Mouse (Mus musculus) heart, adult 9 months (tissue): ENCODE measurements around the gene Taar2.

Source experiments
- DNase-seq, 2 experiments: peaks; one replicate each; pipeline ENCODE4 v3.0.0; 2022; ENCODE audit warnings: low spot score in 2 of 2

Taar2 gene

GRCm38 (mm10) chr10:23938312-23938711, at the start of gene Taar2:
Gene Taar2, plus strand, starts transcription at chr10:23938572.
- DNase-seq: no peak

GRCm38 (mm10) chr10:23892987-23893386, 45.4 kb upstream of the Taar2 start:
- DNase-seq: no peak

GRCm38 (mm10) chr10:23894601-23895349, 43.6 kb upstream of the Taar2 start, which contains the start of gene Vnn1:
Gene Vnn1, plus strand, starts transcription at chr10:23894688.
- no peak for DNase-seq

- no peak for DNase-seq
Observed at GRCm38 (mm10) chr10:23895376-23895775, 43.0 kb upstream of the Taar2 start.

GRCm38 (mm10) chr10:23901119-23901518, 37.3 kb upstream of the Taar2 start:
- DNase-seq: no peak

GRCm38 (mm10) chr10:23905661-23906060, 32.7 kb upstream of the Taar2 start:
- no peak for DNase-seq

- no peak for DNase-seq
Observed at GRCm38 (mm10) chr10:23920056-23920455, 18.3 kb upstream of the Taar2 start, which contains the start of gene Taar1. Gene Taar1, plus strand, starts transcription at chr10:23920356.

- DNase-seq: no peak
Observed at GRCm38 (mm10) chr10:23922468-23922867, 15.9 kb upstream of the Taar2 start.

- peak in 1 of 2 experiments; percentile 3 for DNase-seq
Observed at GRCm38 (mm10) chr10:23923941-23924340, 14.4 kb upstream of the Taar2 start.

GRCm38 (mm10) chr10:23937613-23938012, 759 bp upstream of the Taar2 start:
- DNase-seq: no peak

GRCm38 (mm10) chr10:23942465-23942864, 4.1 kb downstream of the Taar2 start:
- no peak for DNase-seq

GRCm38 (mm10) chr10:23948026-23948425, 9.7 kb downstream of the Taar2 start:
- DNase-seq: no peak

GRCm38 (mm10) chr10:23949508-23950005, 11.2 kb downstream of the Taar2 start, which contains the start of gene Taar3:
Gene Taar3, plus strand, starts transcription at chr10:23949558.
- no peak for DNase-seq

- DNase-seq: no peak
Observed at GRCm38 (mm10) chr10:23951714-23952113, 13.3 kb downstream of the Taar2 start.

- DNase-seq: no peak
Observed at GRCm38 (mm10) chr10:23959071-23959470, 20.7 kb downstream of the Taar2 start.

- DNase-seq: no peak
Observed at GRCm38 (mm10) chr10:23960444-23960915, 22.1 kb downstream of the Taar2 start, which contains the start of gene Taar4. Gene Taar4, plus strand, starts transcription at chr10:23960494.

GRCm38 (mm10) chr10:23963444-23963843, 25.1 kb downstream of the Taar2 start:
- DNase-seq: no peak

- no peak for DNase-seq
Observed at GRCm38 (mm10) chr10:23964921-23965610, 26.7 kb downstream of the Taar2 start.

- DNase-seq: no peak
Observed at GRCm38 (mm10) chr10:23970656-23971165, 32.3 kb downstream of the Taar2 start, which contains the start of gene Taar5. Gene Taar5, plus strand, starts transcription at chr10:23970706.

GRCm38 (mm10) chr10:23971256-23971655, 32.9 kb downstream of the Taar2 start:
- no peak for DNase-seq

- DNase-seq: no peak
Observed at GRCm38 (mm10) chr10:23977958-23978357, 39.6 kb downstream of the Taar2 start.
